Mouse (Mus musculus): Measurements from ENCODE around the gene Actrt3.
"Not testable (repeated sequence)": the region's sequence is repeated elsewhere in the genome, so short reads cannot be mapped to it uniquely, and the experiment has no call there.

The Actrt3 gene

GRCm38 (mm10) chr3:30573549-30573948 is 26.2 kb downstream of the Actrt3 start:
- DNase-seq (ENCODE audit: low spot score in 2 of 2): no peak

- not testable (repeated sequence) for DNase-seq (ENCODE audit: low spot score in 2 of 2)
Measured at GRCm38 (mm10) chr3:30566333-30566732, 33.4 kb downstream of the Actrt3 start.

- DNase-seq (ENCODE audit: low spot score in 2 of 2): no peak
Measured at GRCm38 (mm10) chr3:30560677-30561314, 38.9 kb downstream of the Actrt3 start.

- DNase-seq (ENCODE audit: low spot score in 2 of 2): no peak
Measured at GRCm38 (mm10) chr3:30553741-30554140, 46.0 kb downstream of the Actrt3 start.

- no peak for DNase-seq (ENCODE audit: low spot score in 2 of 2)
Measured at GRCm38 (mm10) chr3:30550218-30550617, 49.5 kb downstream of the Actrt3 start.

- DNase-seq (ENCODE audit: low spot score in 2 of 2): no peak
Measured at GRCm38 (mm10) chr3:30548928-30549327, 50.8 kb downstream of the Actrt3 start.

GRCm38 (mm10) chr3:30547908-30548307 is 51.8 kb downstream of the Actrt3 start, which contains the start of gene Mecom:
Mecom (minus strand) TSS chr3:30548008.
- no peak for DNase-seq (ENCODE audit: low spot score in 2 of 2)
